Mouse (Mus musculus) T-helper 2 cell (primary cell): ENCODE results near the gene Svop.

Experiments
- in situ Hi-C: fragments of 300-600 bp; cut with MboI, MseI; formaldehyde crosslinking; loops from one replicate; pipeline ENCODE4 v1.15.1; 2025; ENCODE audit warnings: high pct_unique_total_duplicates

The Svop gene

DNA sequence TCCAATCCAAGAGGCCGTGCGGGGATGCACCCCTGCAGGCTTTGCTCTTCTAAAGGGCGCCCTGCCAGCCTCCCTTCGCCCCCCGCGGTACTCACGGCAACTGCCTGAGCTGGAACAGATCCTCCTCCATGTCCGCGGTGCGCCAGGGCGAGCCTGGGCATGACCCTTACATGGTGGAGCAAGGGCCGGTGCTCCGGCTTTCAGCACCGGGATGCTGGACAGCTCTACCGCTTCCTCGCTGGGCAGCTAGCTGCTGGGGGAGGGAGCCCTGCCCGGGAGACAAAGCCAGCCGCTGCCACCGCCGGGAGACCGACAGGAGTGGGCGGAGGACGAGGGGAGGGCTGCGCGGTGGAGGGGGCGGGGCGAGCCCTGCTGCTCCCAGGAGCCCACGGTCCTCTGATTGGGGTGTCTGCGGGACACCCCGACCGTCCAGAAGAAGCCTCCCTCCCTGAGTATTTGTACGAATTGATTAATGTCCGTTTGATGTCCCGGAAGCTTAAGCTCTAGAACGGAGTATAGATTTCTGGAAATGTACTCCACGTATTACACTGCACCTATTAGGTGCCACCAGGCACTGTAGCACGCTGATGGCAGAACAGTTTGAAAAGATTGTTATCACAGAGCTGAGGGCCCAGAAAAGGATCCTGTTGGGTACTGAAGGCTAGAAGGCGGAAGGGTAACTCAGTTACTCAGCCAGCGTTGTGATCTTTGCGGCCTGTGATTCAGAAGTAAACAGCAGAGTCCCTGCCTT lies at the start of gene Svop:
Gene Svop (minus strand): TSS at position 514 of the 751 bp plus-strand sequence.
- in situ Hi-C loops = no loop called here

DNA sequence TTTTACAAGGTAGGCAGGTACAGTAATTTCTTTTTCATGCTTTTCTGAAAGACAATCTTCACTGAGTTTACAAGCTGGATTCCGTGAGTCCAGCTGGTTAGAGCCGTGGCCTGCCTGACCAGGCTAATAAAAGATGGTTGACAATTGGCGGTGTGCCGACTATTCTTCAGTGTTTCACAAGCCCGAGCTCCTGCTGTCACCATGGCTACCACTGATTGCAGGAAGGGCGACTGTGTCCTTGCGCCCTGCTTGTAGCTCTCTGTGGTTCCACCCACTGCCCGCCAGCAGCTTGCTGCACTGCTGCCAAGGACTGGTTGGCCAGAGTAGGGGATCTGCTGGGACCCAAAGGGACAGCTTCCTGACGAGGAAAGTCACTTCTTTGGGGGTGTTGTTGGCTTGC lies 47.8 kb upstream of the Svop start:
- in situ Hi-C loops = no loop called here

DNA sequence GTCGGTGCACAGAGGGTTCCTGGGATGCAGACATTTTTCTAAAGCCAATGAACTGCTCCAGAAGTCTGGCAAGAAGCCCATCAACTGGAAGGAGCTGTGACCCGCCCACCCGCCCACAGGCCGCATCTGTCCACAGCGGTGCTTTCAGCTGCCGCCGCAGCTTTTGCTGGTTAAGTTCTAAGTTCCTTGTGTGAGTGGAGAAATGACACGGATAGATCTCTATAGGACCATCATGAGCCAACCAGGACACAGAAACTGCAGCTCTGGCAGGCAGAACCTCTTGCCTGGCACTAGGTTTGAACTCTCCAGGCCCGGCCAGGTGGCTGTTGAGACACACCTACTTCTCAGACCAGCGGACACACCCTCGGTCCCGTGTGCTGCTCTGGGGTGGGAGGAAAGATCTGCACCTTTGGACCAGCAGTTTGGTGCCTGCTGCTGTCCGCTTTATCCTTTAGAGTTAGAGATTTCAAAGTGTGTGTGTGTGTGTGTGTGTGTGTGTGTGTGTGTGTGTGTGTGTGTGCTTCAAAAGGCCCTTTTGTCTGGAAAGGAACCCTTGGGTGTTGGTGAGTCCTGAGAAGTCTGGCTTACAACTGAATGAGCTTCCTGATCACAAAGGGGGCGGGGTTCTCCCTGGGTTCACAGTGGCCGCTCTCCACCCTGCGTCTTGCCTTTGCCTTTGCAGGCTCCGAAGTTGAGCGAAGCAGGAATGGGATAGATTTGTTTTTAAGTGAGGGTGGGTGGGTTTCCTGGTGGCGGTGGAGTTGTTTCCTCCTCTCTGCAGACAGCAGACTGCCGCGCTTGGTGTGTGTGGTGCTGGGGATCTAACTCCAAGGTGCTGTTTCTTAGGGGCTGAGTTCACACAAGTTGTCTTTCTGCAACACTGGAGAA lies 47.2 kb upstream of the Svop start:
- in situ Hi-C loops = no loop called here

DNA sequence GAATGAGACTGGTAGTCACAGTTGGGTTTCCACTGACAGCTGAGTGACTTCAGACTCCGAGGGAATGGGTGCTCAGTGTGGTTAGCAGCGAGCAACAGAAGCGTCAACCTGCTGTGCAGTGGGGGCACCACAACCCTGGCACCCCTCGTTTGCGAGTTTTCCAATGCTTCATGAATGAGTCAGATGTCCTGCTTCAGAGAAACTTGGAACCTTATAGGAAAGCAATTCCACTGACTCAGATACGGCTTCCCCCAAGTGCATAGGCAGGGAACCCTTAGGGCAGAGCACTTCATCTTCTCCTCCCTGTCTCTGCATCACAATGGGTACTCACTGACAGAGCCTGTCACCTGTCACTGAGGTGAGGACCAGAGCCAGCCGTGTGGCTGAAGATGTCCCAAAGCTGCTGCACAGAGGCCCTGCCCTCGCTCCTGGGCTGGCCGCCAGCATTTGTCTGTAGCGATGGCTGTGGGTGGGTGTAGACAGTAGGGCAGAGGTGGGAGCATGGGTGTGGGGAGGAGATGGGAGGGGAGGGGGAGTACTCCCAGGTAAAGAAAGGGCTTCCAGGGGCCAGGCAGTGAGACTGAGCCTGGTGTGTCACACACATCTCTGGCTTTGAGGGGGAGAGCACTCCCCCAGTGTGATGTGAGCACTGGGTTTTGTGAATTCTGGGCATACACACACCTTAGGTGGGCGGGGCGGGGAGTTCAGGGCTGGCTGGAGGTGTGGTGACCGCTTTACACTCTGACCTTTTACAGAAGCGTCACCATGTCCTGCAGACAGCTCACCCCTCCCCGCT lies 46.3 kb upstream of the Svop start:
- in situ Hi-C loops = no loop called here

DNA sequence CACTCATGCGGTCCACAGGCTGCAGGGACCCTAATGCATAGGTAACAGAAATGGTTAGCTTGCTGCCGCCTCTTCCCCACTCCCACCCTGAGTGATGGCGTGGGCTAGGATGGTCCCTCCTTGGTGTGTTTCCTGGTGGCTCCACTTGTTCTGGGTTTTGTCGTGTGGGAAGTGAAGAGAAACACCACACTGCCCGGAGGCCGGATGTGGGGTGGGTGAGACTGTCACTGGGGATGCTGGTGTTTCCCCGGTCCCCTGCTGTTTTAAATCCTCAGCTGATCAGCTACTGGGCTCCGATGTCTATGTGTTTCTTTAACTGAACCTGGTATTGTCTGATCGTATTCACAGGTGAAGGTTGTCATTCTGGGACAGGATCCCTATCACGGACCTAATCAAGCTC lies 44.1 kb upstream of the Svop start:
- in situ Hi-C loops = no loop called here

DNA sequence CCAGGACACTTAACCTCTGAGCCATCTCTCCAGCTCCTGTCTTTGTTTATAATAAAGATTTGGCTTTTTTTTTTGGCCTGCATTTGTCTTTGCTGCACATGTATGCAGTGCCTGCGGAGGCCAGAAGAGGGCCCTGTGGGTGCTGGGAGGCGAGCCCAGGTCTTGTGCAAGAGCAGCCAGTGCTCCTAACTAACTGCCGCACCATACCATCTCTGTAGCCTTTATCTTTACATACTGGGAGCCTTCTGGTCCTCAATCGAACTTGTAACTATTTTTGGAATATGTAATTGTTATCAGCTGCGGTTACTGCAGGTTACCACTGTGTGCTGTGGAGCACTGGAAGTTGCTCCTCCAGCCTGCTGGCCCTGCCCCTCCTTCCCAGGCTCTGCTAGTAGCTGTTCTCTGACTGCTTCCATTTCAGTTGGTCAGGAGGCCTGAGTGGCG lies 42.7 kb upstream of the Svop start:
- in situ Hi-C loops = no loop called here

DNA sequence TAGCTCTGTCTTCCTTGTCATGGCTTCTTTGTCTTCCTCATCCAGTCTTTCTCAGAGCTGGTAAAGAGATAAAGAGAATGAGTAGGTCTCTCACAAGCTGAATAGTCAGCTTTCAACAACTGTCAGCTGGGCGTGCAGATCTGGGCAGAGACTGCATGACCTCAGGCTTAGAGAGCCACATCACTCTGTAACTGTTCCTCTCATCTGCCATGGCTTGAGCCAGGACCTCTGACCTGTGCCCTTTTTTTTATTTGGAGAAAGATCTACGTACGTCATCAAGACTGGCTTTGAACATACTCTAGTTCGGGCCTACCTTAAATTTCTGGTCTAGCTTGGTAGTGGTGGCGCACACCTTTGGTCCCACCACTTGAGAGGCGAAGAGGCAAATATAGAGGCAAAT lies 41.5 kb upstream of the Svop start:
- in situ Hi-C loops = no loop called here

DNA sequence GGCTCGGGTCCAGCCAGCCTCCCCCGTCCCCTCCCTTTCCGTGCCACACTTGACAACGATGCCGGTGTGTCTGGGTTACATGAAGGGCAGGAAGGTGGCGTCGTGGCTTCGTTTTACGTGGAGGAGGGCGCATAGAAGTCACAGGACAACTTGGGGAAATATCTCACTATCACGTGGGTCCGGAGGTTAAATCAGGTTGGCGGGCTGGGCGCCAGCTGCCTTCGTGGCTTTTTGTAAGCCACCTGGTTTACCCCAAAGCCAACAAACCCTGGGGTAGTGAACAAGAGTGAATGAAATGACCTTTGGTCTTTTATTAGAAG lies 40.1 kb upstream of the Svop start:
- in situ Hi-C loops = no loop called here

DNA sequence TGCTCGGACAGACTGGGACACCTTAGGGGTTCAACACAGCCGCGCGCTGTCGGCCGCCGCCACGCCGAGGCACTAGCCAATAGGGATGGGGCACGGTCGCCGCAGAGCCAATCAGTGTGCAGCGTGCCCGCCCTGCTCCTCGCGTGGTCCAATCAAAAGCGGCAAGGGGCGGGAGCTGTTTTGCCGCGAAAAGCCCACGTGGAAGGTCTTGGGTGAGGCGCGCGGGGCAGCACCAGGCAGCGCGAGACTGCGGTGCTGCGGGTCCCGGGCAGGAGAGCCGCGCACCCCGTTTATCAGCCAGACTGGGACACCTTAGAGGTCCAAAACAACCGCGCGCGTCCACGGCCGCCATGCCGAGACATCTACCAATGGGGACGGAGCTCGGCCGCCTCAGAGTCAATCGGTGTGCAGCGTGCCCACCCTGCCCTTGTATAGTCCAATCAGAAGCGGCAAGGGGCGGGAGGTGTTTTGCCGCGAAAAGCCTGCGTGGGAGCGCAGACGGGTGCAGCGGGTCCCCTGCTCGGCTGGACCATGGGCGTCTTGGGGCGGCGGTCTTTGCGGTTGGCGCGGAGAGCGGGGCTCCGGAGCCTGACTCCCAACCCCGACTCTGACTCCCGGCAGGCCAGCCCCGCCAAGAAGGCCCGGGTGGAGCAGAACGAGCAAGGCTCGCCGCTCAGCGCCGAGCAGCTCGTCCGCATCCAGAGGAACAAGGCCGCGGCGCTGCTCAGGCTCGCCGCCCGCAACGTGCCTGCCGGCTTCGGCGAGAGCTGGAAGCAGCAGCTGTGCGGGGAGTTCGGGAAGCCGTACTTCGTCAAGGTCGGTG lies 39.5 kb upstream of the Svop start:
- in situ Hi-C loops = no loop called here

DNA sequence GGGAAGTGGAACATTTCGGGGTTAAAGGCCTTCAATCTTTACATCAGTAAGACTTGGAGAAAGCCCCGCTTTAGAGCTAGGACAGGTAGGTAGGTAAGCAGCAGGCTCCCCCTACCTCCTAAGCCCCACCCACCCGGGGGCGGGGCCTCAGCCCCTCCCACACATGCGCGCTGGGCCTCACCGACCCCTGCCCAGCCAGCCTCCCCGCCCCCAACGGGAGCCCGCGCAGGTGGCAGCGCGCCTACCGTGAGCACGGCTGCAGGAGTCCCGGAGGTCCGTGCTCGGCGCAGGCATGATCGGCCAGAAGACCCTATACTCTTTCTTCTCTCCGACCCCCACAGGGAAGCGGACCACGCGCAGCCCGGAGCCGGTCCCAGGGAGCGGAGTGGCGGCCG lies 38.8 kb upstream of the Svop start, which contains the start of gene Ung:
Gene Ung (plus strand): TSS at position 176 of the 395 bp plus-strand sequence.
- in situ Hi-C loops = no loop called here

DNA sequence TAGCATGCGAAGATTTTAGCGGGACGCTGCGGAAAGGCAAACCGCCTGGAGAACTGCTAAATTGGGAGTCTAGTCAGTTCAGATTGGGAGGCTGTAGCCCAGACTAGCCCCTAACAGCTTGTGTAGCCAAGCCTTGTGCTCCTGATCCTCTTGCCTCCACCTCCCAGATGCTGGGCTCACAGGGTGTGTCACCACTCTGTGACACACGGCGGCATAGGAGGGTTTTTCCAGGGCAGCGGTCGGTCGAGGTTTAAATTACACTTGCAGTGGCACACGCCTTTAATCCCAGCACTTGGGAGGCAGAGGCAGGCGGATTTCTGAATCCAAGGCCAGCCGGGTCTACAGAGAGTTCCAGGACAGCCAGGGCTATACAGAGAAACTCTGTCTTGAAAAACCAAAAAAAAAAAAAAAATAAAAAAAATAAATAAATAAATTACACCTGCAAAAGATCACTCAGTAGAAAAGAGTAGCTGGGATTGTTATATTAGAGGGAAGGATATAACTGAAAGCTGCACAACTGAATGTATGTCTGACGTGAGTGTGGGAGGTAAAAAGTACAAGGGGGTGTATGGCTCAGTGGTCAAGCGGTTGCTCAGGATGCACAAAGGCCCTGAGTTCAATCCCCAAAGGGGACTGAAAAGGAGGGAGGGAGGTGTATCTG lies 38.3 kb upstream of the Svop start:
- in situ Hi-C loops = no loop called here

DNA sequence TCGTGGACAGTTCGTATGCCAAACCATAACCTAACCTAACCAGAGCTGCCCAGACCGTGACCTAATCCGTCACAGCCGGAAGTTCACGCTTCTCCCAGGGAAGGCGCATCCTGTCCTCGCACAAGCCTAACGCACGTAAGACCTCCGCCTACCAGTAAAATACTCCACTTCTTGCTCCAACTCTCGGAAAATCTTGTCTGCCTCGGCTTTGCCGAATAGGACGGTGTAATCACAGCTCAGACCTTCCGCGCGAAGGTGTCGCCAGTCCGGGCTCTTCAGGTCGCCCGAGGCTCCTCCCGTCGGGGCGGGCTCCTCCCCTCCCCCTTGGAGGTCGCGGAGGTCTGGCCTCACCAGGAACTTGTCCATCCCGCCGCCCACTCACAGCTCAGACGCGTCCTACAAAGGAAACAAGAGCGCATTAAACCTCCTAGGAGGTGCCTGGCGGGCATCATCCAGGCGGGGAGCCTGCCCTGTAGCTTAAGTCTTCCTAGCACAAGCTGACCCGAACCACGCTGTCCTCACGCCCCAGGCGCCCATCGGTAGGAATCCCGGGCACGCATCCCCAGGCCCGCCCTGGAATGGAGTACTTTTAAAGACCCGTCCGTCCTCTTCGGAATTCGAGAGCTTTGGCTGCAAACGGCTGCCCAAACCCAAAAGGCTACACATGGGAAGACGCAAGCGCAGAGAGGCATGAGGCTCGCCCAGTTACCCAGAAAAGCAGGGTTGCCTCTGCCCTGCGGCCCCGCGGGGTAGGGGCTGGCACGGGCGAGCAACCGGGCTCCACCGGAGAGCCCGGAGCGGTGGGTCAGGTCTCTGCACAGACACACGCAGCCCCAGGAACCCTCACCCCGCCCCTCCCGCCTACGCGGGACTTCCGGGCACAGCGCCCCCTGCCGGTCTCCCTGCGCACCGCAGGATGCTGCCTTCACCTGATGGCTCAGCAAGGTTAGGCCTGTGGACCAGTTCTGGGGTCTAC lies 36.3 kb upstream of the Svop start, which contains the start of gene Alkbh2:
Gene Alkbh2 (minus strand): TSS at position 845 of the 976 bp plus-strand sequence.
- in situ Hi-C loops = no loop called here

DNA sequence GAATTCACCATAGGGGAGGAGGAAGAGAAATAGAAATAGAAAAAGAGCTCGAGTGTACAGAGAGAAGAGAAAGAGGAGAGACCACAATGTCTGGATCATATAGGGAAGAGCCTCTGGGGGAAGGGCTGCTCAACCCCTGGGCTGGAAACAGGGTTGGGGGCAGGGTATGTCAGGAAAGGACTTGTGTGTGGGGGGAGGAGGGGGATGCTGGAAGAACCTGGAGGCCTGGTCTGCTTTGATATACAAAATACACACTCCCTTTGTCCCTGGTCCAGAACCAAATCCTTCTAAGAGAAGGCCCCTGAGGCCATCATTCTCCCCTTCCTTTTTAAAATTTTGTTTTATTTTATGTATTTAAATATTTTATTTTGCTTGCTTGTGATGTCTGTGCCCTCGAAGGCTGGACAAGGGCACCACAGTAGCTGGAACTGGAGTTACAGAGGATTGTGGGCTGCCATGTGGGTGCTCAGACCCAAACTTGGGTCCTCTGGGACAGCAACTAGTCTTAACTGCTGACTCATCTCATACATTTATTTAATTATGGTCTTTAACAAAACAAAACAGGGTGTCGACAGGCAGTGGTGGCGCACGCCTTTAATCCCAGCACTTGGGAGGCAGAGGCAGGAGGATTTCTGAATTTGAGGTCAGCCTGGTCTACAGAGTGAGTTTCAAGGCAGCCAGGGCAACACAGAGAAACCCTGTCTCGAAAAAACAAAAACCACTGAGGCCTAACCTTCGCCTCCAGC lies 35.3 kb upstream of the Svop start:
- in situ Hi-C loops = no loop called here

DNA sequence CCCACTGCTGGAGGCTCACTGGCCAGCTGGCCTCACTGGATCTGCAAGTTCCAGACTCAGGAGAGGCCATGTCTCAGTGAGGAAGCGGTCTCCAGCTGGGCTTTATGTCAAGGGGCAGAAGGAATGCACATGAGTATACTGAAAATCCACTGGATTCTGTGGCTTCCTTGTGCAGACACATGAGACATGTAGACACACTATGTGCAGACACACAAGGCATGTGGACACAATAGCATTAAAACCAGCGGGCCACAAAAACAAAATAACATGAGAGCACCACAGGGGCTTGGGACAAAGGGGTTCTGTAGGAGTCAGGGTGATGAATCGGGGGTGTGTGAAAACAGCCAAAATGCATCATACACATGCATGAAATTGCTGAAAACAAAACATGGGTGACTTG lies 34.6 kb upstream of the Svop start:
- in situ Hi-C loops = no loop called here

DNA sequence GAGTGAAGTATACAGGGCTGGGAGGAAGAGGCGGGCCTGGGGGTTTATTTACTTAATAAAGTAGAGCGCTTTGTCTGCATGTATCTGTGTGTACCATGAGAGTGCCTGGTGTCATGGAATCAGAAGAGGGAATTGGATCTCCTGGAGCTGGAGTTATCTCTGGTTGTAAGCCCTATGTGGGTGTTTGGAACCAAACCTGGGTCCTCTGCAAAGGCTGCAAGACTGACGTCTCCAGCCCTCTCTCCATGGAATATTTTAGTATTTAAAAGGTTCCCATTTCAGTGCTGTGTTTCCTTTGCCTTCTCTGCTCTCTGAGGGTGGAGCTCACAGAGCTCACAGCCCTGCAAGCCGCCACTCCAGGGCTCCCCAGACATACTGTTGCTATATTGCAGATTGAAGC lies 28.4 kb upstream of the Svop start:
- in situ Hi-C loops = no loop called here

DNA sequence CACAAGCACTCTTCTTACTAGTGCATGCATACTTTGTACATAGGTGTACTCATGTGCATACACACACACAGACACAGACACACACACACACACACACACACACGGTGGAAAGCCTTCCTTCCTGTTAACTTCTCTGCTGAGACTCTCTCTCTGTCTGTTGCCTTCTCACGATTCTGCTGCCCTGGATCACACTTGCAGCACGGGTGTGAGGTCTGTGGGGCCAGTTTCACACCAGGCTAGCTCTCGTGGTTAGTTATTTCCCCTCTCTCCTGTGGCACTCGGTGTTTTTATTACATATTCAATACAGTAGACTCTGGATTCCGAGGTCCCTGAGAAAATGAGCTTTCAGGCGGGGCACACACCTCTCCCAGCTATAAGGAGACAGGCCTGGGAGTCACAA lies 25.2 kb upstream of the Svop start:
- in situ Hi-C loops = no loop called here

DNA sequence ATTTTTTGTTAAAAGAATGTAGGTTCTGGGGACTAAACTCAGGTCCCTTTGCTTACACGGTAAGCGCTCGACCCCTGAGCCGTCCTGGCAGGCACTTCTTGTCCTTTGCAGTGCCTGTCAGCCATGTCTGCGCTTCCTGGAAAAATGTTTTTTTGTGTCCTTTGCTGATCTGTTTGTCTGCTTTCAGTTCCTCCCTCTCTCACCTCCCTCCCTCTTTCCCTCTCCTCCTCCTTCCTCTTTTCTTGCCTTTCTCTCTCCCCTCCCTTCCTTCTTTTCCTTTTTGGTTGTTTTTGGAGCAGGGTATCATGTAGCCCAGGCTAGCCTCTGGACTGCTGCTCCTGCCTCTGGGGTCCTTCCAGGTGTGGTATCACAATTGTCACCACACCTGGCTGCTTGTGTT lies 23.7 kb upstream of the Svop start:
- in situ Hi-C loops = no loop called here

DNA sequence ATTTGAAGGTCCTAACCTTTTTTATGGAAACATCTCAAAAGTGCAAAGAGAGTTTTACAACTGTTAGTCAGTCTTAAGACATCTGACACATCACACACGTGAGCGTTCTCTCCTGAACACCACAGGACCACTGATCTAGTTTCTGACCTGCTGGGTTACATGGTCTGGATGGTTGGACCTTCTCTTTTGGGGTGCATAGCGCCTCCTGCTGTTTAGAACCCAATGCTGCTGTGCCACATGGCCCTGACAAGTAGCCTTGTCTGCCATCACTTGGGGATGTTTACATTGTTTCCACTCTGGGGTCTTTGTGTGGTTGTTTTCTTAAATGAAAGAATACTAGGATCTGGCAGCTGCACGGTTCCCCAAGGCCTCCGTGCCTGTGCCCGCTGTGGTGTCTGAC lies 22.0 kb upstream of the Svop start:
- in situ Hi-C loops = no loop called here
